Mouse (Mus musculus) embryonic fibroblast, embryonic 13.5 days (primary cell): ENCODE measurements around the gene Pbld1. TPM values are rescaled to one million over a fixed set of nuclear protein-coding genes. Genes with fewer than 3 reads are reported as not detected.
A peak's percentile ranks its signal among the peaks of the same experiment; 100 is the strongest.

Experiments used
- H3K27ac ChIP-seq: 2 replicates; pipeline ENCODE4 v1.5.1; 2012; ENCODE audit warnings: low read length, control low read depth, inconsistent platforms; ENCODE audit not compliant: insufficient read depth
- H3K4me1 ChIP-seq: 2 replicates; pipeline ENCODE4 v1.6.1; 2011; ENCODE audit warnings: low read length; ENCODE audit not compliant: control insufficient read depth, insufficient read depth
- H3K4me3 ChIP-seq: 2 replicates; pipeline ENCODE4 v1.5.1; 2011; ENCODE audit warnings: mild to moderate bottlenecking, control low read depth, low read length; ENCODE audit not compliant: insufficient read depth
- CTCF ChIP-seq: IDR thresholded peaks from 2 replicates; pipeline ENCODE4 v1.5.1; 2011; ENCODE audit warnings: mild to moderate bottlenecking, control low read depth, low read length, moderate library complexity, borderline replicate concordance; ENCODE audit not compliant: insufficient read depth
- POLR2A ChIP-seq: IDR thresholded peaks from 2 replicates; pipeline ENCODE4 v1.6.1; 2011; ENCODE audit warnings: low read depth, mild to moderate bottlenecking, control low read depth, low read length, moderate library complexity
- polyA plus RNA-seq: library from polyadenylated mRNA; stranded (reverse); fragments of >200 nt; gene quantifications from 2 replicates; pipeline ENCODE4 v1.2.4, GENCODE M21; 2011; ENCODE audit warnings: low read depth; ENCODE audit not compliant: missing spikeins, insufficient read length

The Pbld1 gene
- polyA plus RNA-seq, 1 experiment: 0.42 TPM

DNA sequence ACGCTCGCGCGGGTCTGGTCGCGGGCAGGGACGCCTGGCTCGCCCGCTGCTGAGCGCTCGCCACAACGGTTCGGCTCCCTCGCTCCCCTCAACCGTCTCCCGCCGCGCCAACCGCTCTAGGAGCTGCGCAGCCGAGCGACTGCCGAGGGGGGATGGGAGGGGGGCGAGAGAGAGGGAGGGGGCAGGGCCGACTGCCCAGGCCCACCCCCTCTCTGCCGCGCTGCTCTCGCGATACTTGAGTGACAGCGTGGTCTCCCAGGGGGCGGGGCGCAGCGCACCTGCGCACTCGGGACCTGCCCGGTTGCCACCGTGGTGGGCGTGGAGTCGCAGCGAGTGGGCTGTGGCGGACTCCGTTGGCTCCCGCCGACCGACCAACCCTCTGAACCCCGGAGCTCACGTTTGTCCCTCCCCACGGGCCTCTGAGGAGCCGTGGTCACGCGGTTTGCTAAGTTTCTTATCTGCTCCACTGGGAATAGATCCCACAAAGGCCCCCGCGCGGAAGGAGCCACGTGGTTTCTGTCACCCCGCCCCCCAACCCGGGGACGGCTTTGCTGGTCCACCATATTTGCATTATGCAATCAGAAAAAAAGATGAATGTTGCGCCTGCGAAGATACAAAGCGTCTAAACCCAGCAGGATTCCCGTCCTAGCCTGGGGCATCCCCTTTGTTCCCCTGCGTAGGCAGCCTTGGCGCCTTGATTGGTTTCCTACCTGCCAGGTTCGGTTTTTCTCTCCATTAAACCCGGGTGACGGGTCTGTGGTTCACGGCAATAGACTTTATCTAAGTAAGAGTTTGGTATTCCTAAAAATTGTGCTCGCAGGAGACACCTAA, 36.0 kb upstream of the Pbld1 start, which contains the start of the genes Hnrnph3 and Pbld2:
Gene Hnrnph3, minus strand, starts transcription at position 469 of the 831 bp plus-strand sequence.
Gene Pbld2, plus strand, starts transcription at position 567 of the 831 bp plus-strand sequence.
- Histone ChIP-seq H3K4me3 (peak within 1 kb of the TSS; percentile 94), H3K4me1 (no peaks in the 10 kb centered on the region), H3K27ac (peak within 1 kb of the TSS; percentile 98)
- TF ChIP-seq POLR2A (peak; percentile 91), CTCF (no peak)

DNA sequence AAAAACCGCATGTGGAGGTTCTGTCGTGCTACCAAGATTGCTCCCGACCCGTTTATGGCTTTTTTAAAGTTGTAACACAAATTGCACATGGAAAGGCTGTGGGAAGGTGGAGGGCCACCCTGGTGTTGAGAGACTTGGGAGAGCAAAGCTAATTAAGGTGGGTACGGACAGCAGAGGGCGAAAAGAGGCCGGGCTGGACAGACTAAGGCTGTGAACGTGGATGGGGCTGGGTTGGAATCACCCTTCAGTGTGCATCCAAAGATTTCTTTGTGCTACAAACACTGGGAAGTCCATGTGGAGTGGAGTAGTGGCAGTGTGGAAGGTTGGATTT, 35.4 kb upstream of the Pbld1 start:
- TF ChIP-seq CTCF (0 out of 2 replicates have a peak, but pooled peaks have one; percentile 15), POLR2A (peak; percentile 41; the same call in 1 of the 2 replicates)
- H3K4me1 ChIP-seq: no peaks in the 10 kb centered on the region

DNA sequence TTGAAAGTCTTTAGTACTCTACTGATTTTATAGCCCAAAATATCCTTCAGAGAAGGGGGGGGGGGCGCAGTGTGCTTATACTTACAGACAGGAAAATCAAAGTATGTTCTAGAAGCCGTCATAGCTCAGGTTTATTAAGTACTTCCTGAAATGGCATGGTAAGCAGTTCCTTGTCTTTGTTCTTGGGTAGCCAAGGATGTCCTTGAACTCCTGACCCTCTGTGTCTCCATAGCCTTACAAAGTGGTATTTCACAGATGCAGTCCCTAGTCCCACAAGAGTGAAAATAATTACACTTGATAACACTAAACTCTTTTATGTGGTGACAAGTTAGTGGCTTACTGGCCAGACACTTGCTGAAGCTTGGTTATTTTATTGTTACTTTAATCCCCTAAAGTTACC, 34.9 kb upstream of the Pbld1 start:
- peak overlapping the region; percentile 96 for H3K27ac ChIP-seq
- H3K4me1 ChIP-seq: no peaks in the 10 kb centered on the region
- no peak for TF ChIP-seq POLR2A
- TF ChIP-seq CTCF: no peak
- H3K4me3 ChIP-seq: peak overlapping the region; percentile 25; the same call in 1 of the 2 replicates

More for the DNA sequence above, 35.4 kb upstream of the Pbld1 start:
- Histone ChIP-seq H3K27ac (peak overlapping the region; percentile 96), H3K4me3 (peak overlapping the region; percentile 64)

DNA sequence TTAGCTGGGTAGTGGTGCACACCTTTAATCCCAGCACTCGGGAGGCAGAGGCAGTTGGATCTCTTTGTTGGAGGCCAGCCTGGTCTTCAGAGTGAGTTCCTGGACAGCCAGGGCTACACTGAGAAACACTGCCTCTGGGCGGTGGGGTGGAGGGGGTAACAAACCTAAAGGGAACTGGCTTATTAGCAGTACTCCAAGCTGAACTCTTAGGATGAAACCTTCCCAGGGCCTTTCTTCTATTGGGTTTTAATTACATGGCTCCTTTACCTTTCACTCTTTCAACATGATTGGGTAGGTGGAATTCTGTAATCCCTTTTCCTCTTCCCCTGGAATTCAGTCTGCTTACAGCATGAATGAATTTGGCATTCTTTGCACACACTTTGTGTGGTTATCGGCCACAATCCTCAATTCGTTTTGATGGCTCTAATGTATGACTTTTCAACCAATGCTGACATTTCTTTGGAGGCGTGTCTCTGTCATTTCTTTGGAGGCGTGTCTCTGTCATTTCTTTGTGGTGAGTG, 34.4 kb upstream of the Pbld1 start:
- peak overlapping the region; percentile 96; the same call in 1 of the 2 replicates for H3K27ac ChIP-seq
- TF ChIP-seq CTCF: no peak
- no peaks in the 10 kb centered on the region for H3K4me1 ChIP-seq
- H3K4me3 ChIP-seq: no peak overlapping the region

DNA sequence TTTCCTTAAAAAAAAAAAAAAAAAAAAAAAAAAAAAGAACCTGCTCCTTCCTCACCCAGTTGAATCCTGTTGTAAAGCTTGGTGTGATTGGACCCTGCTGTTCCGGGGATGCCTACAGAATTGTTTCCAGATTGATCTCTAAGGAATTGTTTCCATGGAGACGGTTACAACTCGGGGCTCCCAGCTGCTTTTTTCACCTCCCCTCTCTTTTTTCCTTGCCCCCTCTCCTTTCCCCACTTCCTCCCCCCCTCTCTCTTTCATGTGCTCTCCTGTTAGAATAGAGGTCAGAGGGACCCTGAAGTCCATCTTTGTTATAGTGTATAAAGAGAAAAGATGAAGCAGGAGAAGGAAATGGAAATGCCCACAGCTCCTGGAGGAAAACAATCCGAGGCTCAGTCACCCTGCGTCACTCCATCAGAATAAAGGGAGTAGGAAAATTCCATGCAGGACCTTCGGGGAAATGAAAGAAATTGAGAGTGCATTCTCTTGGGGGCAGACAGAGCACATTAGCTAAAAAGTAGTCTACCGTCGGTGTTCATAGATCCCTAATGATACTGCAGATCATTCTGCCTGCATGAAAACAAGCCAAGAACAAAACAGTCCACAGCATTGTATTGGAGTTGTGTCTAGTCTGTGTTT, 33.7 kb upstream of the Pbld1 start:
- no peaks in the 10 kb centered on the region for H3K4me1 ChIP-seq
- no peak for TF ChIP-seq POLR2A
- TF ChIP-seq CTCF: no peak
- H3K27ac ChIP-seq: no peak overlapping the region
- no peak overlapping the region for H3K4me3 ChIP-seq

DNA sequence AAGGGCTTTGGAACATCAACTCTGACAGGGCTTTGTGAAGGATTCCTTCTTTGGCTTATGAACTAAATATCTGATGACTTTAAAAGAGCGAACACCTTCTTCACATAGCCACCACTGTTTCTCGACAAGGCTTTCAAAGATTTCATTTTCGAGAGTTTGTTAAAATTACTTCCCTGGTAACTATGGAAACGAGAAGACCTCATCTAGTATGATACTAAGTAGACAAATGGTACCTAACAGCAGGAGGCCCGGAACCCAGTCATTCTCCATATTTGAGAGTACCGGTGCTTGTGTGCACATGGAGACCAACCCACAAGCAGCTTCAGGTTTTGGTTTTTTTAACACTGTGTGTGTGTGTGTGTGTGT, 33.2 kb upstream of the Pbld1 start:
- TF ChIP-seq POLR2A: no peak
- no peak for TF ChIP-seq CTCF
- Histone ChIP-seq H3K4me1 (no peaks in the 10 kb centered on the region), H3K27ac (no peak overlapping the region), H3K4me3 (no peak overlapping the region)

DNA sequence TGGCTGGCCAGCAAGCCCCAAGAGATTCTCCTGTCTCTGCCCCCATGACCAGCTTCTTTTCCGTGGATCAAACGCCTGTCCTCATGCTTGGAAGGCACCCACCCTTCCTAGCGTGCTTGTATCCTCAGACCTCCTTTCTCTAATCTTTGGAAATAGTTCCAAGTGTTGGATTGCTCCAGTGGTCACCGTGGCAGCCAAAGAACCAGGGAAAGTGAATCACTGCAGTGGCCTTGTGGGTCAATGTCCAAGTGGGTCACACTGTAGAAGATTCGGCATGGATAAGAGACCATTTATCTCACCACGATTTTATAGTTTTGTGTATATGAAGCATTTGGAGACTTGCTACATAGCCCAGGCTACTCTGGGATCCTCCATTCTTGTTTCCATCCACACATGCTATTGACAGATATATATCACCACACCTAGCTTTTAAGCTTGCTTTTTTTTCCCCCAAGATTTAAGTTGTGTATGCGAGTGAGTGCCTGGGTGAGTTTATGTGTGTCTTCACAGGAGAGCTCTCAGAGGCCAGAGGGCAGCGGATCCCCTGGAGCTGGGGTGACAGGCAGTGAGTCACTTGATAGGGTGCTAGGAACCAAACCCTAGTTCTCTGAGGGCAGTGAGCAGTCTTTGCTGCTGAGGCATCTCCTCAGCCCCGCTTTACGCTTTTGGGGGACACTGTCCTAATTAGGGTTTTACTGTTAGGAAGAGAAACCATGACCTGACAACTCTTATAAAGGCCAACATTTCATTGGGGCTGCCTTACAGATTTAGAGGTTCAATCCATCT, 32.4 kb upstream of the Pbld1 start:
- TF ChIP-seq CTCF: no peak
- no peak for TF ChIP-seq POLR2A
- Histone ChIP-seq H3K27ac (no peak overlapping the region), H3K4me1 (no peaks in the 10 kb centered on the region), H3K4me3 (no peak overlapping the region)

DNA sequence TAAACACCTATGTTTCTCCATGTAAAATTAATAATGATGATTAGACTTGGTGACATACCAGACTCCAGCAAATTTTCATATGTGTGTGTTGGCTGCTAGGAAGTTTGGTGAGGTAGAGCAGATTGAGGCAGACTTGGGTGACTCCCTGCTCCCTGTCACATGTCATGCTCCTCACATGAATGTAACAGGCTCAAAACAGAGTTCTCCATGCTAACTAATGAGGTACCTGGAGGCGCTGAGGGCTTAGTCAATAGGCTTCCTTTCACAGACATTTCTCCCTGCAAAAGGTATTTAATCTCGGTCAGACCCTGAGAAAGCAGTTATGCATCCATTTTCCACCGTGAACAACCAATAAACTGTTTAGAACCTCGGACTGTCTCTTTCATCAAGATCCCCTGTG, 31.6 kb upstream of the Pbld1 start:
- Histone ChIP-seq H3K4me1 (no peaks in the 10 kb centered on the region), H3K4me3 (no peak overlapping the region), H3K27ac (no peak overlapping the region)
- TF ChIP-seq POLR2A (no peak), CTCF (no peak)

DNA sequence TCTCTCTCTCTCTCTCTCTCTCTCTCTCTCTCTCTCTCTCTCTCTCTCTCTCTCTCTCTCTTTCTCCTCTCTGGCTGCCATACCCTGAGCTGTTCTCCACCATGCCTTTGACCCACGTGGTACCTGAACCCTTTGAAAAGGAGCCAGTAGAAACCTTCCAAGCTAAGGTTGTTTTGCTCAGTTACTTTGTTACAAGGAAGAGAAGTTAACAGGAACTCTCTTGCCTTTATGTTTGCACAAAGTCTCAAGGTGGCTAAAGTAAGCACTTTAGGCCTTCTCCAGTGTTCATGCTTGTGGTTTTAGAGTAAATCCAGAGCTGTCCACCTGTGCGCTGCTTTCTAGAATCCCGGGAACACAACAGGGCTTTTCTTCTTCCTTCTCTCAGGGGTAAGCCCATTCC, 27.7 kb upstream of the Pbld1 start:
- no peaks in the 10 kb centered on the region for H3K4me1 ChIP-seq
- TF ChIP-seq CTCF (no peak), POLR2A (no peak)
- H3K4me3 ChIP-seq: no peak overlapping the region
- H3K27ac ChIP-seq: no peak overlapping the region
